ENCODE assay signal across 25 mouse cellular contexts in the genomic region with DNA sequence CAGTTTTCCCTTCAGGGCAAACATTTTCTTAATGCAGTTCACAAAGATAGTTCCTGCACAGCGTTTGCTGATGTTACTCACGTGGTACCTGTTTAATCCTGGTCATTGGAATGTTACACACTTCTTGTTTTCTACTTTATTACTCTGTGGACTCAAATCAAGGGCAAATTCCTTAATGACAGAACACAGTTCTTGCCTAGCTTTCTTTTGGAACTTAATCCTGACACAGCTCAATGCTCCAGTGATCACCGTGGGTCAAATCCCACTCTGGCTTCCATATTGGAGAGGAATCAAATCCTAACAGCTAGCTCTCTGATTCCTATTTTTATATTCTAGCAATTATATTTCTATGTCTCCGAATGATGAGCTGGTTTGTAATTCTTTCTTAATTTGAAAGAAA. TPM values are rescaled to one million over a fixed set of nuclear protein-coding genes. Genes with fewer than 3 reads are reported as not detected.
DNase-seq lines count a peak whose midpoint lies in the region; ATAC-seq and TF ChIP-seq lines count a peak whose summit lies in the region.
"Had no signal": no experiment of that assay in that cellular context is flagged by ENCODE, and none has a peak within 500 bp of the region (broad histone marks: within the 10 kb centered on the region; RNA-seq: fewer than 3 reads in every experiment).

No protein-coding gene starts in this region.

- no peaks in the 10 kb centered on the region for H3K9me3 ChIP-seq in midbrain, embryonic 11.5 days (ENCODE audit: control insufficient read depth, low read length)
- no peaks in the 10 kb centered on the region for H3K9me3 ChIP-seq in midbrain, embryonic 10.5 days (replicated peaks)
- H3K9me3 ChIP-seq: forebrain, embryonic 10.5 days; forebrain, embryonic 13.5 days; G1E; heart, embryonic 10.5 days; heart, embryonic 13.5 days; hindbrain, embryonic 12.5 days; hindbrain, embryonic 15.5 days had no signal

- H3K27ac ChIP-seq in kidney, adult 2 months (ENCODE audit: insufficient read depth, low read depth, low read length), result no peak overlapping the region
- no peak overlapping the region for H3K27ac ChIP-seq in midbrain, embryonic 11.5 days (ENCODE audit: low read depth, low read length)
- no peak overlapping the region for H3K27ac ChIP-seq in midbrain, embryonic 10.5 days (replicated peaks)
- H3K27ac ChIP-seq: forebrain, embryonic 10.5 days; forebrain, embryonic 13.5 days; heart, adult 2 months; heart, embryonic 10.5 days; heart, embryonic 13.5 days; hindbrain, embryonic 12.5 days; hindbrain, embryonic 15.5 days had no signal

- H3K9ac ChIP-seq in midbrain, embryonic 11.5 days (ENCODE audit: low read length), result no peak overlapping the region
- H3K9ac ChIP-seq: forebrain, embryonic 13.5 days; heart, embryonic 13.5 days; hindbrain, embryonic 12.5 days; hindbrain, embryonic 15.5 days had no signal

- no peaks in the 10 kb centered on the region for H3K36me3 ChIP-seq in kidney, adult 2 months (ENCODE audit: control insufficient read depth, insufficient read depth, low read length)
- H3K36me3 ChIP-seq in midbrain, embryonic 11.5 days (ENCODE audit: control insufficient read depth, insufficient read depth, low read length), result no peaks in the 10 kb centered on the region
- H3K36me3 ChIP-seq in midbrain, embryonic 10.5 days, result no peaks in the 10 kb centered on the region
- H3K36me3 ChIP-seq: forebrain, embryonic 10.5 days; hindbrain, embryonic 12.5 days; hindbrain, embryonic 15.5 days had no signal

- peaks cover 7% of the 10 kb centered on the region; the same call in 1 of the 2 replicates for H3K4me1 ChIP-seq in kidney, adult 2 months (ENCODE audit: control insufficient read depth, insufficient read depth, low read length)
- H3K4me1 ChIP-seq in midbrain, embryonic 11.5 days (ENCODE audit: control insufficient read depth, insufficient read depth, low read length), result no peaks in the 10 kb centered on the region
- H3K4me1 ChIP-seq in midbrain, embryonic 10.5 days, result peaks cover 10% of the 10 kb centered on the region
- H3K4me1 ChIP-seq: forebrain, embryonic 13.5 days; hindbrain, embryonic 12.5 days; hindbrain, embryonic 15.5 days had no signal

- DNase-seq in kidney, adult 2 months, result peak; percentile 84
- DNase-seq in kidney, adult 18-20 months, result no peak
- DNase-seq in midbrain, embryonic 11.5 days (ENCODE audit: low spot score, missing footprints), result peak; percentile 47
- DNase-seq in midbrain, embryonic 10.5 days (ENCODE audit: low spot score), result no peak
- DNase-seq in kidney, postnatal 36 days, result peak; percentile 50 to 55
- DNase-seq in thymus, postnatal 14 days, result no peak
- DNase-seq: adrenal gland, postnatal 10 days; adrenal gland, postnatal 36 days; B cell, adult 2 months; cerebellum, adult 18-20 months; cerebellum, adult 9-10 months; gastrocnemius, postnatal 10 days; gastrocnemius, postnatal 36 days; heart, adult 2 months; heart, postnatal 14 days; heart, postnatal 4 days had no signal

- ATAC-seq in midbrain, embryonic 11.5 days (ENCODE audit: low FRiP score), result no peak
- ATAC-seq: forebrain, embryonic 13.5 days; Patski had no signal

- no peak for TF ChIP-seq POLR2A in kidney, adult 2 months (IDR thresholded peaks at IDR 0.05; ENCODE audit: low read depth, low read length)

- no peak overlapping the region for H3K4me3 ChIP-seq in kidney, adult 2 months (ENCODE audit: insufficient read depth, low read depth, low read length)
- no peak overlapping the region for H3K4me3 ChIP-seq in midbrain, embryonic 11.5 days (ENCODE audit: low read depth, low read length)
- no peak overlapping the region for H3K4me3 ChIP-seq in midbrain, embryonic 10.5 days
- H3K4me3 ChIP-seq: forebrain, embryonic 10.5 days; forebrain, embryonic 13.5 days; heart, adult 2 months; heart, embryonic 10.5 days; heart, embryonic 13.5 days; hindbrain, embryonic 12.5 days; hindbrain, embryonic 15.5 days had no signal

- H3K27me3 ChIP-seq in kidney, adult 2 months (replicated peaks; ENCODE audit: control insufficient read depth, insufficient read depth, low read length), result no peaks in the 10 kb centered on the region
- no peaks in the 10 kb centered on the region for H3K27me3 ChIP-seq in midbrain, embryonic 11.5 days (ENCODE audit: control insufficient read depth, insufficient read depth, low read length)
- H3K27me3 ChIP-seq in midbrain, embryonic 10.5 days (ENCODE audit: low read depth, poor library complexity, severe bottlenecking), result no peaks in the 10 kb centered on the region
- H3K27me3 ChIP-seq: CH12.LX; forebrain, embryonic 13.5 days; heart, embryonic 13.5 days; hindbrain, embryonic 12.5 days; hindbrain, embryonic 15.5 days; Patski had no signal

- TF ChIP-seq CTCF in kidney, adult 2 months (conservative IDR thresholded peaks at IDR 0.05; ENCODE audit: insufficient read depth, insufficient read length, low read depth, low read length), result no peak

- H3K4me2 ChIP-seq in midbrain, embryonic 11.5 days, result no peak overlapping the region
- H3K4me2 ChIP-seq: forebrain, embryonic 13.5 days; heart, embryonic 13.5 days; hindbrain, embryonic 12.5 days; hindbrain, embryonic 15.5 days had no signal

- WGBS in kidney, adult 2 months, result 33% methylated on average over 4 of the region's 4 CpGs
- 56% methylated on average over 4 of the region's 4 CpGs for WGBS in midbrain, embryonic 11.5 days
- WGBS in midbrain, embryonic 10.5 days, result 74% methylated on average over 4 of the region's 4 CpGs

RNA-seq across cellular contexts. Expression of a gene that starts 38.4 kb away (rescaled TPM):
- polyA plus RNA-seq in kidney, adult 2 months (2012; rRNA removed), result 7.6 and 7.8 TPM in 2 replicates
- polyA plus RNA-seq in midbrain, embryonic 11.5 days (2014; fragmentation: Nextera tagmentation; extraction: Ambion mirVana), result 28.6 and 29.5 TPM in 2 replicates
- 26.7 and 27.8 TPM in 2 replicates for polyA plus RNA-seq in midbrain, embryonic 10.5 days (2016; fragmentation: Nextera tagmentation; extraction: Ambion mirVana)

Comparison
In these comparisons a context has a peak if more than half of its experiments do, and no peak if none do; other contexts are left out.
1. DNase-seq: peak in kidney, adult 2 months (single experiment), midbrain, embryonic 11.5 days (single experiment) and kidney, postnatal 36 days (2 of 2); none in kidney, adult 18-20 months (single experiment), midbrain, embryonic 10.5 days (single experiment) and thymus, postnatal 14 days (single experiment).